8 mouse cellular contexts compared by ENCODE assay signal in genomic region chr9:57261913-57262794, GRCm38 (mm10). TPM values are rescaled to one million over a fixed set of nuclear protein-coding genes. Genes with fewer than 3 reads are reported as not detected.
DNase-seq lines count a peak whose midpoint lies in the region; ATAC-seq and TF ChIP-seq lines count a peak whose summit lies in the region.

Gene 1700017B05Rik, minus strand, starts transcription at chr9:57262612.

- H3K27ac ChIP-seq in forebrain, embryonic 13.5 days, result peak within 1 kb of the TSS; percentile 68
- peak within 1 kb of the TSS; percentile 79 for H3K27ac ChIP-seq in lung, embryonic 15.5 days

- peak; percentile 18; the same call in 1 of the 2 replicates for TF ChIP-seq CTCF in G1E (IDR thresholded peaks at IDR 0.05; ENCODE audit: low read depth, low read length)

- peak within 1 kb of the TSS; percentile 93 for H3K4me2 ChIP-seq in forebrain, embryonic 13.5 days
- peak within 1 kb of the TSS; percentile 88 for H3K4me2 ChIP-seq in lung, embryonic 15.5 days

- DNase-seq in G1E (ENCODE audit: low spot score), result peak; percentile 88
- DNase-seq in heart, postnatal 25 days (ENCODE audit: low spot score), result peak; percentile 63
- peak in 1 of 2 experiments; percentile 66 for DNase-seq in layer of hippocampus, adult 18-20 months (ENCODE audit: low spot score in 2 of 2)
- DNase-seq in thymus, adult 18-20 months, result peak; percentile 59 to 69

- peak; percentile 30; the same call in 1 of the 2 replicates for ATAC-seq in G1E (ENCODE audit: extremely low read depth, insufficient number of reproducible peaks, low FRiP score, poor library complexity, severe bottlenecking)
- ATAC-seq in cerebellum, adult (ENCODE audit: insufficient number of reproducible peaks, low FRiP score, low TSS enrichment), result peak; percentile 46
- ATAC-seq in forebrain, embryonic 13.5 days, result peak; percentile 84
- ATAC-seq in lung, embryonic 15.5 days (ENCODE audit: borderline replicate concordance, extremely low read depth, low FRiP score, low TSS enrichment), result peak; percentile 81
- ATAC-seq in neutrophil, adult 5-6 weeks (ENCODE audit: extremely low read depth, insufficient number of reproducible peaks, low FRiP score, poor library complexity, severe bottlenecking), result peak; percentile 42

- under 1% methylated on average over 75 of the region's 87 CpGs for WGBS in forebrain, embryonic 13.5 days
- WGBS in lung, embryonic 15.5 days, result under 1% methylated on average over 86 of the region's 87 CpGs

- peaks cover 42% of the 10 kb centered on the region for H3K36me3 ChIP-seq in G1E (replicated peaks)
- H3K36me3 ChIP-seq in forebrain, embryonic 13.5 days (ENCODE audit: poor library complexity, severe bottlenecking), result peaks cover 13% of the 10 kb centered on the region
- peaks cover 14% of the 10 kb centered on the region for H3K36me3 ChIP-seq in lung, embryonic 15.5 days

- peak within 1 kb of the TSS; percentile 72 for H3K9ac ChIP-seq in forebrain, embryonic 13.5 days
- H3K9ac ChIP-seq in lung, embryonic 15.5 days, result peak within 1 kb of the TSS; percentile 86

- H3K4me3 ChIP-seq in G1E (ENCODE audit: low read depth, low read length), result peak within 1 kb of the TSS; percentile 91
- H3K4me3 ChIP-seq in forebrain, embryonic 13.5 days, result peak within 1 kb of the TSS; percentile 69
- H3K4me3 ChIP-seq in lung, embryonic 15.5 days, result peak within 1 kb of the TSS; percentile 74

- peaks cover 18% of the 10 kb centered on the region for H3K27me3 ChIP-seq in G1E (ENCODE audit: insufficient read depth, low read length)
- H3K27me3 ChIP-seq in forebrain, embryonic 13.5 days, result peaks cover 20% of the 10 kb centered on the region; the same call in 1 of the 2 replicates
- H3K27me3 ChIP-seq in lung, embryonic 15.5 days, result 0 out of 2 replicates have a peak, but pooled peaks cover 3% of the 10 kb centered on the region

- intact Hi-C loops in heart, postnatal 25 days (cut with DNase I), result no loop called here

- H3K9me3 ChIP-seq in G1E (replicated peaks), result no peaks in the 10 kb centered on the region
- no peaks in the 10 kb centered on the region for H3K9me3 ChIP-seq in forebrain, embryonic 13.5 days (replicated peaks)
- no peaks in the 10 kb centered on the region for H3K9me3 ChIP-seq in lung, embryonic 15.5 days

- peaks cover 60% of the 10 kb centered on the region for H3K4me1 ChIP-seq in G1E (ENCODE audit: insufficient read depth, low read depth, low read length)
- peaks cover 15% of the 10 kb centered on the region for H3K4me1 ChIP-seq in forebrain, embryonic 13.5 days
- peaks cover 25% of the 10 kb centered on the region for H3K4me1 ChIP-seq in lung, embryonic 15.5 days

RNA-seq across cellular contexts. Expression of gene 1700017B05Rik, which starts in this region (rescaled TPM):
- total RNA-seq in G1E (2014; fragmentation: Nextera tagmentation) (88.1 and 99.3 TPM in 2 replicates), G1E (2017) (20.1 and 21.1 TPM in 2 replicates)
- polyA plus RNA-seq in G1E (2012), result 154 and 169 TPM in 2 replicates
- polyA plus RNA-seq in forebrain, embryonic 13.5 days (2015; fragmentation: Nextera tagmentation; extraction: Ambion mirVana), result 5.8 and 8.0 TPM in 2 replicates
- 10 to 100 TPM; 11.0 to 11.5 TPM for total RNA-seq in heart, postnatal 25 days (2021)
- 10 to 100 TPM; 30.6 to 32.1 TPM for total RNA-seq in layer of hippocampus, adult 18-20 months (2021)
- polyA plus RNA-seq in lung, embryonic 15.5 days (2015; fragmentation: Nextera tagmentation; extraction: Ambion mirVana), result 19.5 and 21.7 TPM in 2 replicates
- total RNA-seq in neutrophil, adult 5-6 weeks (2017), result 17.3 and 18.4 TPM in 2 replicates

Comparison
In these comparisons a context has a peak if more than half of its experiments do, and no peak if none do; other contexts are left out.
1. ATAC-seq: peak in every context shown above with its lines; median percentile 84 in forebrain, embryonic 13.5 days; 81 in lung, embryonic 15.5 days; 46 in cerebellum, adult; 42 in neutrophil, adult 5-6 weeks; 30 in G1E.